Mouse (Mus musculus) forebrain, embryonic 11.5 days (tissue): ENCODE measurements around the gene Znrf3. TPM values are rescaled to one million over a fixed set of nuclear protein-coding genes. Genes with fewer than 3 reads are reported as not detected.

Experiments
- ATAC-seq: fragments of 200-750 bp; cut with Nextera tagmentation; replicated peaks from 2 replicates; pipeline ENCODE4 v1.8.0; 2017; ENCODE audit warnings: moderate TSS enrichment; ENCODE audit not compliant: low FRiP score
- DNase-seq: peaks from one replicate; pipeline ENCODE4 v3.0.0-alpha.2; 2017; ENCODE audit warnings: low spot score
- H3K27ac ChIP-seq: fragments of 300-500 bp; sonication (generic); 2 replicates; pipeline ENCODE4 v1.5.1; 2014; ENCODE audit warnings: low read depth, low read length
- H3K27me3 ChIP-seq: fragments of 300-500 bp; sonication (generic); 2 replicates; pipeline ENCODE4 v1.6.1; 2014; ENCODE audit warnings: mild to moderate bottlenecking, low read length, mixed read lengths; ENCODE audit not compliant: control insufficient read depth, insufficient read depth
- H3K36me3 ChIP-seq: fragments of 300-500 bp; sonication (generic); 2 replicates; pipeline ENCODE4 v1.6.1; 2014; ENCODE audit warnings: mild to moderate bottlenecking, low read length, moderate library complexity, mixed read lengths; ENCODE audit not compliant: control insufficient read depth, insufficient read depth
- H3K4me1 ChIP-seq: fragments of 300-500 bp; sonication (generic); replicated peaks from 2 replicates; pipeline ENCODE4 v1.6.1; 2014; ENCODE audit warnings: low read length, mixed read lengths; ENCODE audit not compliant: control insufficient read depth, insufficient read depth
- H3K4me2 ChIP-seq: fragments of 300-500 bp; sonication (generic); 2 replicates; pipeline ENCODE4 v1.6.1; 2014; ENCODE audit warnings: low read depth, mild to moderate bottlenecking, low read length, moderate library complexity, mixed read lengths; ENCODE audit not compliant: severe bottlenecking
- H3K4me3 ChIP-seq: fragments of 300-500 bp; sonication (generic); 2 replicates; pipeline ENCODE4 v1.5.1; 2014; ENCODE audit warnings: low read depth, low read length
- H3K9ac ChIP-seq: fragments of 300-500 bp; sonication (generic); 2 replicates; pipeline ENCODE4 v1.6.1; 2014; ENCODE audit warnings: low read length
- H3K9me3 ChIP-seq: fragments of 300-500 bp; sonication (generic); 2 replicates; pipeline ENCODE4 v1.6.1; 2016; ENCODE audit warnings: low read length, mixed read lengths; ENCODE audit not compliant: control insufficient read depth
- WGBS: fragments of 180-500 bp; shearing (Covaris S2); extraction: QIAGEN DNeasy Blood & Tissue Kit; methylation state at CpG from one replicate; pipeline ENCODE4 v1.1.7; 2014; 5-methylcytosine and 5-hydroxymethylcytosine counted together
- polyA plus RNA-seq: library from polyadenylated mRNA; unstranded; fragments of >200 nt; fragmentation: Nextera tagmentation; extraction: Ambion mirVana; gene quantifications from 2 replicates; pipeline ENCODE4 v1.2.1, GENCODE M21; 2014

The Znrf3 gene
- polyA plus RNA-seq, 1 experiment from 2014 or later: 12.9 TPM

GRCm38 (mm10) chr11:5327693-5328092 lies 117.0 kb downstream of the Znrf3 start:
- H3K36me3 ChIP-seq: no peaks in the 10 kb centered on the region
- 41% methylated on average over 1 of the region's 1 CpGs for WGBS

GRCm38 (mm10) chr11:5326252-5326651 lies 118.4 kb downstream of the Znrf3 start:
- no peak overlapping the region for H3K9ac ChIP-seq
- WGBS: 90% methylated on average over 3 of the region's 3 CpGs
- ATAC-seq: no peak

More at GRCm38 (mm10) chr11:5327693-5328092, 117.0 kb downstream of the Znrf3 start:
- ATAC-seq (no peak), DNase-seq (no peak)
- no peaks in the 10 kb centered on the region for H3K9me3 ChIP-seq
- H3K27me3 ChIP-seq: no peaks in the 10 kb centered on the region
- no peaks in the 10 kb centered on the region; the same call in 1 of the 2 replicates for H3K4me1 ChIP-seq
- H3K27ac ChIP-seq: no peak overlapping the region
- H3K9ac ChIP-seq: no peak overlapping the region
- no peak overlapping the region for H3K4me3 ChIP-seq
- no peak overlapping the region for H3K4me2 ChIP-seq

GRCm38 (mm10) chr11:5325217-5325616 lies 119.4 kb downstream of the Znrf3 start:
- DNase-seq (no peak), ATAC-seq (no peak)
- Histone ChIP-seq H3K4me1 (no peaks in the 10 kb centered on the region; the same call in 1 of the 2 replicates), H3K4me2 (no peak overlapping the region), H3K27me3 (no peaks in the 10 kb centered on the region), H3K9ac (no peak overlapping the region), H3K9me3 (no peaks in the 10 kb centered on the region), H3K27ac (no peak overlapping the region), H3K36me3 (no peaks in the 10 kb centered on the region), H3K4me3 (no peak overlapping the region)
- WGBS: 96% methylated on average over 6 of the region's 6 CpGs

More at GRCm38 (mm10) chr11:5326252-5326651, 118.4 kb downstream of the Znrf3 start:
- DNase-seq: no peak
- no peaks in the 10 kb centered on the region for H3K27me3 ChIP-seq
- no peaks in the 10 kb centered on the region for H3K36me3 ChIP-seq
- H3K4me3 ChIP-seq: no peak overlapping the region
- H3K9me3 ChIP-seq: no peaks in the 10 kb centered on the region
- no peaks in the 10 kb centered on the region; the same call in 1 of the 2 replicates for H3K4me1 ChIP-seq
- no peak overlapping the region for H3K27ac ChIP-seq
- H3K4me2 ChIP-seq: no peak overlapping the region

- Histone ChIP-seq H3K36me3 (no peaks in the 10 kb centered on the region), H3K4me2 (no peak overlapping the region), H3K9me3 (no peaks in the 10 kb centered on the region), H3K27ac (no peak overlapping the region), H3K4me1 (no peaks in the 10 kb centered on the region; the same call in 1 of the 2 replicates), H3K9ac (no peak overlapping the region), H3K4me3 (no peak overlapping the region), H3K27me3 (no peaks in the 10 kb centered on the region)
- 13% methylated on average over 2 of the region's 2 CpGs for WGBS
- no peak for DNase-seq
- ATAC-seq: no peak
Measured at GRCm38 (mm10) chr11:5324296-5324695, 120.4 kb downstream of the Znrf3 start.

- peaks cover 13% of the 10 kb centered on the region for H3K4me1 ChIP-seq
Measured at GRCm38 (mm10) chr11:5321687-5322086, 123.0 kb downstream of the Znrf3 start.

GRCm38 (mm10) chr11:5318976-5319375 lies 125.7 kb downstream of the Znrf3 start:
- Histone ChIP-seq H3K27me3 (no peaks in the 10 kb centered on the region), H3K4me2 (no peak overlapping the region), H3K27ac (peak overlapping the region; percentile 74; the same call in 1 of the 2 replicates), H3K9ac (no peak overlapping the region), H3K4me3 (no peak overlapping the region), H3K36me3 (no peaks in the 10 kb centered on the region), H3K4me1 (peaks cover 19% of the 10 kb centered on the region), H3K9me3 (no peaks in the 10 kb centered on the region)
- no peak for DNase-seq
- no peak for ATAC-seq
- 54% methylated on average over 2 of the region's 2 CpGs for WGBS

More at GRCm38 (mm10) chr11:5321687-5322086, 123.0 kb downstream of the Znrf3 start:
- no peak for DNase-seq
- no peak overlapping the region for H3K4me2 ChIP-seq
- no peaks in the 10 kb centered on the region for H3K27me3 ChIP-seq
- ATAC-seq: no peak
- no peaks in the 10 kb centered on the region for H3K36me3 ChIP-seq
- H3K27ac ChIP-seq: no peak overlapping the region
- no peak overlapping the region for H3K9ac ChIP-seq
- WGBS: 80% methylated on average over 1 of the region's 1 CpGs
- no peaks in the 10 kb centered on the region for H3K9me3 ChIP-seq
- no peak overlapping the region for H3K4me3 ChIP-seq

- Histone ChIP-seq H3K4me3 (no peak overlapping the region), H3K27me3 (no peaks in the 10 kb centered on the region), H3K36me3 (no peaks in the 10 kb centered on the region), H3K4me2 (no peak overlapping the region; the same call in 1 of the 2 replicates), H3K4me1 (peaks cover 21% of the 10 kb centered on the region), H3K27ac (peak overlapping the region; percentile 74; the same call in 1 of the 2 replicates), H3K9ac (peak overlapping the region; percentile 31; the same call in 1 of the 2 replicates), H3K9me3 (no peaks in the 10 kb centered on the region)
- peak; percentile 89 for ATAC-seq
- peak; percentile 74 for DNase-seq
- WGBS: 3% methylated on average over 8 of the region's 8 CpGs
Measured at GRCm38 (mm10) chr11:5318035-5318775, 126.4 kb downstream of the Znrf3 start.

- H3K4me3 ChIP-seq: no peak overlapping the region
- peak overlapping the region; percentile 52; the same call in 1 of the 2 replicates for H3K27ac ChIP-seq
- no peaks in the 10 kb centered on the region for H3K36me3 ChIP-seq
- H3K4me1 ChIP-seq: peaks cover 21% of the 10 kb centered on the region
- H3K4me2 ChIP-seq: no peak overlapping the region
- ATAC-seq (no peak), DNase-seq (no peak)
- no peaks in the 10 kb centered on the region for H3K27me3 ChIP-seq
- H3K9me3 ChIP-seq: no peaks in the 10 kb centered on the region
- H3K9ac ChIP-seq: no peak overlapping the region
Measured at GRCm38 (mm10) chr11:5314796-5315195, 129.9 kb downstream of the Znrf3 start.
